Mouse (Mus musculus): Measurements from ENCODE around the gene Tmem220.
A peak's percentile ranks its signal among the peaks of the same experiment; 100 is the strongest.
"Not testable (repeated sequence)": the region's sequence is repeated elsewhere in the genome, so short reads cannot be mapped to it uniquely, and the experiment has no call there.

Tmem220 gene

GRCm38 (mm10) chr11:67019711-67020475 lies 5.1 kb upstream of the Tmem220 start:
- no peak for DNase-seq

GRCm38 (mm10) chr11:67020948-67021347 lies 4.0 kb upstream of the Tmem220 start:
- peak; percentile 64 for DNase-seq

- DNase-seq, result peak; percentile 25
Observed at GRCm38 (mm10) chr11:67022354-67023115, 2.4 kb upstream of the Tmem220 start.

GRCm38 (mm10) chr11:67023191-67023590 lies 1.8 kb upstream of the Tmem220 start:
- not testable (repeated sequence) for DNase-seq

GRCm38 (mm10) chr11:67023802-67024340 lies 1.1 kb upstream of the Tmem220 start:
- DNase-seq, result no peak

GRCm38 (mm10) chr11:67030904-67031602 lies 6.1 kb downstream of the Tmem220 start:
- DNase-seq, result peak; percentile 13

- no peak for DNase-seq
Observed at GRCm38 (mm10) chr11:67031603-67031915, 6.6 kb downstream of the Tmem220 start.

- no peak for DNase-seq
Observed at GRCm38 (mm10) chr11:67034775-67035485, 10.0 kb downstream of the Tmem220 start.

- DNase-seq, result no peak
Observed at GRCm38 (mm10) chr11:67036229-67036628, 11.3 kb downstream of the Tmem220 start.

- DNase-seq, result no peak
Observed at GRCm38 (mm10) chr11:67036892-67037291, 11.9 kb downstream of the Tmem220 start.

GRCm38 (mm10) chr11:67039799-67040198 lies 14.8 kb downstream of the Tmem220 start:
- DNase-seq, result no peak

GRCm38 (mm10) chr11:67040483-67040882 lies 15.5 kb downstream of the Tmem220 start:
- no peak for DNase-seq

- DNase-seq, result peak; percentile 39
Observed at GRCm38 (mm10) chr11:67043007-67043406, 18.1 kb downstream of the Tmem220 start.

- peak; percentile 32 for DNase-seq
Observed at GRCm38 (mm10) chr11:67044959-67045358, 20.0 kb downstream of the Tmem220 start.

- no peak for DNase-seq
Observed at GRCm38 (mm10) chr11:67047199-67047598, 22.2 kb downstream of the Tmem220 start.

GRCm38 (mm10) chr11:67048496-67048895 lies 23.5 kb downstream of the Tmem220 start:
- no peak for DNase-seq

GRCm38 (mm10) chr11:67049256-67049655 lies 24.3 kb downstream of the Tmem220 start:
- no peak for DNase-seq

GRCm38 (mm10) chr11:67051676-67052320 lies 26.8 kb downstream of the Tmem220 start:
- DNase-seq, result no peak

GRCm38 (mm10) chr11:67052321-67052952 lies 27.5 kb downstream of the Tmem220 start, which contains the start of the genes Adprm and Sco1:
Adprm (minus strand) TSS chr11:67052594.
Sco1 (plus strand) TSS chr11:67052670.
- DNase-seq, result peak; percentile 91

GRCm38 (mm10) chr11:67054754-67055365 lies 29.9 kb downstream of the Tmem220 start:
- DNase-seq, result no peak

GRCm38 (mm10) chr11:67061311-67061710 lies 36.4 kb downstream of the Tmem220 start:
- no peak for DNase-seq

All from liver (tissue).